12 mouse cellular contexts compared by ENCODE assay signal in genomic region chr1:192415813-192416212, GRCm38 (mm10).
DNase-seq lines count a peak whose midpoint lies in the region; ATAC-seq and TF ChIP-seq lines count a peak whose summit lies in the region.
"Had no signal": no experiment of that assay in that cellular context is flagged by ENCODE, and none has a peak within 500 bp of the region (broad histone marks: within the 10 kb centered on the region; RNA-seq: fewer than 3 reads in every experiment).

No protein-coding gene starts in this region.

- intact Hi-C loops in left cerebral cortex, adult 2 months (cut with DNase I) = no loop called here

- no peaks in the 10 kb centered on the region for H3K36me3 ChIP-seq in forebrain, postnatal 0 days (ENCODE audit: insufficient read depth)
- no peaks in the 10 kb centered on the region for H3K36me3 ChIP-seq in forebrain, embryonic 16.5 days (ENCODE audit: control insufficient read depth, insufficient read depth)
- H3K36me3 ChIP-seq: heart, embryonic 15.5 days; limb, embryonic 15.5 days had no signal

- H3K27ac ChIP-seq in forebrain, postnatal 0 days (ENCODE audit: low read depth, low read length) = no peak overlapping the region
- no peak overlapping the region for H3K27ac ChIP-seq in forebrain, embryonic 16.5 days (ENCODE audit: low read length)
- H3K27ac ChIP-seq in left cerebral cortex, adult 2 months = peak overlapping the region; percentile 72
- H3K27ac ChIP-seq: heart, embryonic 15.5 days; limb, embryonic 15.5 days had no signal

- H3K9me3 ChIP-seq in forebrain, postnatal 0 days (ENCODE audit: low read length) = no peaks in the 10 kb centered on the region
- no peaks in the 10 kb centered on the region for H3K9me3 ChIP-seq in forebrain, embryonic 16.5 days (ENCODE audit: control insufficient read depth, low read length)
- H3K9me3 ChIP-seq: heart, embryonic 15.5 days; limb, embryonic 15.5 days had no signal

- no peaks in the 10 kb centered on the region for H3K27me3 ChIP-seq in forebrain, postnatal 0 days (ENCODE audit: insufficient read depth, low read length)
- H3K27me3 ChIP-seq in forebrain, embryonic 16.5 days (replicated peaks; ENCODE audit: control insufficient read depth, insufficient read depth, low read length) = no peaks in the 10 kb centered on the region
- H3K27me3 ChIP-seq: heart, embryonic 15.5 days; limb, embryonic 15.5 days had no signal

- no peak for ATAC-seq in forebrain, postnatal 0 days
- no peak for ATAC-seq in forebrain, embryonic 16.5 days

- 37% methylated on average over 3 of the region's 3 CpGs for WGBS in forebrain, postnatal 0 days
- WGBS in forebrain, embryonic 16.5 days = 47% methylated on average over 3 of the region's 3 CpGs

- H3K4me1 ChIP-seq in forebrain, postnatal 0 days (ENCODE audit: insufficient read depth) = no peaks in the 10 kb centered on the region
- no peaks in the 10 kb centered on the region; the same call in 1 of the 2 replicates for H3K4me1 ChIP-seq in forebrain, embryonic 16.5 days (replicated peaks; ENCODE audit: control insufficient read depth, insufficient read depth, low read length)
- H3K4me1 ChIP-seq: heart, embryonic 15.5 days; limb, embryonic 15.5 days had no signal

- no peak overlapping the region for H3K4me3 ChIP-seq in forebrain, postnatal 0 days (ENCODE audit: low read depth, low read length)
- no peak overlapping the region for H3K4me3 ChIP-seq in forebrain, embryonic 16.5 days (replicated peaks; ENCODE audit: low read length)
- H3K4me3 ChIP-seq in left cerebral cortex, adult 2 months = no peak overlapping the region
- H3K4me3 ChIP-seq: heart, embryonic 15.5 days; limb, embryonic 15.5 days had no signal

- peak; percentile 7 for DNase-seq in forebrain, postnatal 0 days
- no peak for DNase-seq in left cerebral cortex, adult 2 months (ENCODE audit: extremely low spot score in 1 of 2, low spot score in 2 of 2)
- no peak for DNase-seq in left cerebral cortex, adult 8-10 months (ENCODE audit: low spot score in 2 of 2)
- peak; percentile 77 for DNase-seq in cerebellum, adult 9-11 months
- peak; percentile 78 to 85 for DNase-seq in kidney, postnatal 36 days
- no peak for DNase-seq in adrenal gland, postnatal 14 days
- no peak for DNase-seq in gastrocnemius, postnatal 10 days
- DNase-seq: B cell, adult 2 months; gastrocnemius, postnatal 25 days had no signal

- H3K4me2 ChIP-seq in forebrain, postnatal 0 days (ENCODE audit: low read depth) = no peak overlapping the region
- no peak overlapping the region for H3K4me2 ChIP-seq in forebrain, embryonic 16.5 days (ENCODE audit: low read length)
- H3K4me2 ChIP-seq: heart, embryonic 15.5 days; limb, embryonic 15.5 days had no signal

- no peak overlapping the region for H3K9ac ChIP-seq in forebrain, postnatal 0 days
- no peak overlapping the region for H3K9ac ChIP-seq in forebrain, embryonic 16.5 days (replicated peaks; ENCODE audit: low read depth, low read length)
- H3K9ac ChIP-seq: heart, embryonic 15.5 days; limb, embryonic 15.5 days had no signal

- TF ChIP-seq CTCF in forebrain, postnatal 0 days (IDR thresholded peaks at IDR 0.05; ENCODE audit: low read depth) = no peak
- TF ChIP-seq CTCF in left cerebral cortex, adult 2 months (IDR thresholded peaks at IDR 0.05) = no peak

Comparison
In these comparisons a context has a peak if more than half of its experiments do, and no peak if none do; other contexts are left out.
1. DNase-seq: peak in forebrain, postnatal 0 days (single experiment), cerebellum, adult 9-11 months (single experiment) and kidney, postnatal 36 days (2 of 2); none in left cerebral cortex, adult 2 months (0 of 2), left cerebral cortex, adult 8-10 months (0 of 2), adrenal gland, postnatal 14 days (single experiment) and gastrocnemius, postnatal 10 days (single experiment).